Mouse (Mus musculus): Measurements from ENCODE around the gene Tyw3.
"Not testable (repeated sequence)": the region's sequence is repeated elsewhere in the genome, so short reads cannot be mapped to it uniquely, and the experiment has no call there.

Gene Tyw3

DNA sequence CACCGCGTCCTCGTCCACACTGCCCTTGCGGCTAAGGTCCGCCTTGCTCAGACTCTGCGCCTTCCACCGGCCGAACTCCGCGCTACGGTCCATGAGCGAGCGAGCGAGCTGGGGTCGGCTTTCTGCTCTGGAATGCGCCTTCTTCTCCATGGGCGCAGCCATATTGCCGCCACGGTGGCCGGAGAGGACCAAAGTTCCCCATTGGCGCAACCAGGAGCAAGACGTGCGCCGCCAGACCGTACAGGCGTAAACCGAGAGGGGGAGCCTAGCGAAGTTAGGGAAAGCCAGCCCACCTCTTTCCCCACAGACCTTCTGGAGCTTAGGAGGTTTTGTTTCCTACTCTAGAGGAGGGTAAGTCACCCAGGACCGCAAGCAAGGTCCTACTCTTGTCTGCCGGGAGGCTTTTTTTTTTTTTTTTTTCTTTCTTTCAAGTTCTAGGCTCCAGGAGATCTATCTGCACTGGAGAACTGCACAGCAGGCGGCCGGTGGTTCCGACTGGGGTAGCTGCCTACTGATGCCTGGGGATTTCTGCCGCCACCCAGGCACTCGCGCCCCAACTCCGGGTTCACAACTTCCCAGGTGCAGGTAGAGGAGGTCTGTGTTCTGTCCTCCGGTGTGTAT lies at the start of gene Tyw3:
TSS of gene Tyw3 (minus strand) at position 171 of the 621 bp plus-strand sequence.
- DNase-seq, result peak; percentile 98

DNA sequence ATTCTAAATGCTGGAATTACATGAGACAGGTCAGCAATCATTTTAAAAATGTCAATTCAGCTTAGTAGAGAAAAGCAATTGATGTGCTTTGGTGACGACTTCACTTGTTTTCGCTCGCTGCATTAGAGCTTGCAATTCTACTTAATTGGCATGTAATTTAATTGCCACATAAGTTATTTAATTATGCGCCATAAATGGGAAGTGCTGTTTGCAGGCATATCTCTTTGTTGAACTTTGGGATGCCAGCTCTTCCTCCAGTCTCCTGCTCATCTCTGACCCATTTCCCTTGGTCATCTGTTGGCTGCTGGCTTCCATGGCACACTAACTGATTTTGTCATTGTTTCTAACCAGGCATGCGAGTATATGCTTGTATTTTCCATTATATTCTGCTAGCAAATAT lies 36.2 kb upstream of the Tyw3 start:
- DNase-seq, result peak; percentile 82

DNA sequence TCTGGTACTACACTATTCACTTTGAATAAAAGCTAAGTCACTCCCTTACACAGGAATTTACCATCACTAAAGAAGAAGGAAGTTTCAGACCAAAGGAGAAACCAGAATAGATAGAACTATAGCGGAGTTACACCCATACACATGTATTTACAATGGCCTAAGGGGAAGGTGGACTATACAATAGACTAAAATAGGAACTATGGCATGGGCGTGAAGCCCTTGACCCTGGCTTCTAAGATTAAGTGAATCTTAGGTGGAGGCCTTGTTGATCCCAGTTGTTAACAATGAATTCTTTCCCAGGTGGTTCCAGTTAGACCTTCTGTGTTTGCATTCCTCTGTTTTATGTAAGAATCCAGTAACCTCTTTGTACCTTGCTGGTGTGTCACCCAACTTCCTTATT lies 34.4 kb upstream of the Tyw3 start:
- DNase-seq, result not testable (repeated sequence)

DNA sequence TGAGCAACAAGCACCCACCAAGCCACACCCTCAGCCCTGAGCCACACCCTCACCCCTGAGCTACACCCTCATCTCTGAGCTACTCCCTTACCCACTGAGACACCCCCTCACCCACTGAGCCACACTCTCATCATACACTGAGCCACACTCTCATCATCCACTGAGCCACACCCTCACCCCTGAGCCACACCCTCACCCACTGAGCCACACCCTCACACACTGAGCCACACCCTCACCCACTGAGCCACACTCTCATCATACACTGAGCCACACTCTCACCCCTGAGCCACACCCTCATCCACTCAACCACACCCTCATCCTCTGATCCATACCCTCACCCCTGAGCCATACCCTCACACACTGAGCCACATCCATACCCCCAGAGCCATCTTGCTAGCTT lies 31.4 kb upstream of the Tyw3 start:
- no peak for DNase-seq

DNA sequence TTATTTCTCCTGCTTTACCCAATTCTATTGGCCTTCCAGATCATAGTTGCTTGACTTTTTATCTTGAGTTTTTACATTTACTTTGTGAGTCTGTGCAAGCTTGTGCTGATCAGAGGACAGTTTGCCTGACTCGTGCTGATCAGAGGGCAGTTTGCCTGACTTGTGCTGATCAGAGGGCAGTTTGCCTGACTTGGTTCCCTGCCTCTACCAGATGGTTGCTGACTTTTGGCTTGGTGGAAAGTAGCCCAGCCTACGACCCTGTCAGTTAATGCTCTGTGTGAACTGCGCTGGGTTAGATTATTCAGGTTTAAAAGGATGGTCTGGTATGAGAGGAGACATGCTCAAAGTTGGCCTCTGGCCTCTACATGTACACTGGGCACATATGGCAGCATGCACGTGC lies 19.2 kb upstream of the Tyw3 start:
- no peak for DNase-seq

DNA sequence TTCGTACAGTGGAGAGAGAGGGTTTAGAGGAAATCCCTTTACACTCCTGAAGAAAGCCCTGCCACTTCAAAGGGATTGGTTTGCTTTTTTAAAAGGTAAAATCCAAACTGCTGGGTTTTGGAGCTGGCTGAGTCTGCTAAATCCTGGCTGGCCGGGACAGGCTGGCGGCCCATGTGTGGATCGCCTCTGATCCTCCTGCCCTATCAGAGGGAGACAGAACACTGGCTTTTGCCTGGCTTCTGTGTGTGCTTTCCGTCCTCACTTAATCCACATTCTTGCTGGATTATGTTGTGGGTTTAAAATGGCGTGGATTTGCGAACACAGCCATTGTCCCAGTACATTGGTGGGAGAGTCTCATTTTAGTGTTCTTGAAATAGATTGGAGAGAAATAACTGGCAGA lies 18.4 kb upstream of the Tyw3 start:
- DNase-seq, result no peak

DNA sequence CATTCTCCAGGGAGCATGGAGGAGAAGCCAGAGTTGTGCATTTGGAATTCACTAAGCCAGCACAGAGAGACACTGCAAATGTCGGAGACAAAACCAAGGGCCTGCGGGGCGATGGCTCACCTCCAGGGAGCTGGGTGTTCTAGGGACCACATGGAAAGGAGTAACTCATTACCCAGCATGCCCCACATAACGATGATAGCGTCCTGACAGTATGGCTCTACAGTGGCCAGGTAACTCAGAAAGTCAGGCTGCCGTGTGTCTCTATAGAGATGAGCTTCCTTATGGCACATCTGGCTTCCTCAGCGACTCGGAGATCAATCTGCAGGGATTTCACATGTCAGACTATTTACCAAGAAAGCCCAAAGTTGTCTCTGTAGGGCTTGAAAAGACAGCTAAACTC lies 17.9 kb upstream of the Tyw3 start:
- no peak for DNase-seq

DNA sequence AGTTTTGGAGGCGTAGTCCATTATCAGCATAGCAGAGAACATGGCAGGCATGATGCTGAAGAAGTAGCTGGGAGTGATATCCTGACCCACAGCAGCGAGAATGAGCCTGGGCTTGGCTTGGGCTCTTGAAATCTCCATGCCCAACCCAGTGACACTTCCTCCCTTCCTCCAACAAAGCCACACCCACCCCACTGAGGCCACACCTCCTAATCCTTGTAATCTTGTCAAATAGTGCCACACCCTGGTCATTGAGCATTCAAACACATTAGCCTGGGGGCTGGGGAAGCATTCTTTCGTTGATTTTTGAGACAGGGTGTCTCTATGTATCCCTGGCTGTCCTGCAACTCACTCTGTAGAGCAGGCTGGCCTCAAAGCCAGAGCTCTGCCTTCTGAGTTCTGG lies 15.0 kb upstream of the Tyw3 start:
- peak; percentile 4 for DNase-seq

DNA sequence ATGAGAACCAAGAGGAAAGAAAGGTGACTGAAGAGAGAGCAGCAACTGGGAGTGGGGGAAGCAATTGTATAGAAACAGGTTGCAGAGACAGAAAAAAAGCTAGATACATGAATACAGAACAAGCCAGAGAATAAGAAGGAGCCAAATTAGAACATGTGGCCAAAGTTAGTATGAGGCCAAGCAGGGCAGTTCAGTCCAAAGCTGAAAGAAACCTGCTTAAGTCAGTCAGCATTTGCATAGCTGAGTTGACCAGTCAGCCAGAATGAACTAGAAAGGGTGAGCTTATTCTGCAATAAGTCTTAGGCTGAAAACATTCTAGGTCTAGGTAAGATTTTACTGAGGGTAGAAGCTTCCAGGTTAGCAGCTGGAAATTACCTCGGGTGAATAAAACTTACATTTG lies 11.0 kb upstream of the Tyw3 start:
- no peak for DNase-seq

DNA sequence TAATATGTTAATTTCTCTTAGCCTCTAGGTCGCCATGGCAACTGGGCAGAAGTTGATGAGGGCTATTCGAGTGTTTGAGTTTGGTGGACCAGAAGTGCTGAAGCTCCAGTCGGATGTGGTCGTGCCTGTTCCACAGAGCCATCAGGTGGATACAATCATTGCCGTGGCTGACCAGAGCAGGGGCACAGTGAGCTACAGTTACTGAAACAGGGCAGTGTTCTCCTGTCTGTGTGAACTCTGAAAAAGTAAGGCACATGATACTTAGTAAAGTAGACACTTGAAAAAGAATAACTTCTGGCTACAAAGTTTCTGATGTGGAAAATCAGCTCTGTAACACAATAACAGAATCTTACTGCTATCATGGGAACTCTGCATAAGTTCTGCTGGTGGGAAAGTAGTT lies 8.0 kb upstream of the Tyw3 start:
- no peak for DNase-seq

DNA sequence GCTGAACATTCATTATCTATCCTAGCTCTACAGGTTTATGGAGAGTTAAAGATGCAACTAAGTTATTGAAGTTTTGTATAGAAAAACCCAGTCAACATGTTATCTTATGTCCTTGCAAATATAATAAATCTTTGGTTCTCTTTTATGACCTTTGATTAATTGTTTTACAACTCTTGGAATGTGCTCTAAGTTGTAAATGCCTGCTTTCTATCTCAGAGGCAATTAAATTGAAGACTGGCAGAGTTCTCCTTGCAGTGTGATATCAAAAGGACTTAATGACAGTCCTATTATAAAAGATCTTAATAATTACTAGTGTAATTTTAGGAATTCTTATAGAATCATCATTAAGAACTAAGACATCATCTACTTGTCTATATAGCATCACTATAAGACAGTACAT lies 5.2 kb upstream of the Tyw3 start:
- no peak for DNase-seq

DNA sequence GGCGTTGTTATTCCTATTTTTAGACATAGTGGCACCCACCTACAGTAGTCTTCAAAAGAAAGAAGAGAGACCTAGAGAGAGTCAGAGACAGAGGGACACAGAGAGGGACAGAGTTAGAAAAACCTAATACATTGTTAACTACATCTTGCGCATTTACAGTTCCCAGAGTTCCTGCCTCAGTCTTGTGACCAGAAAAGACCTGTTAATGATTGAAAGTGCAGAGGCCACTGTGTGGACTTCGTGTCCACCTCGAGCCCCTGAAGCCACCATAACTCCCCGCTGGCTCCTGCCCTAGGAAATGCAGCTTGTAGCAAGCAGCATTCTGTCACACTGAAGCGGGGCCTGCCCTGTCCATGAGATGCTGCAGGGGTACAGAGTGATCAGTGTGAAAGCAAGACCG lies 657 bp upstream of the Tyw3 start:
- no peak for DNase-seq

DNA sequence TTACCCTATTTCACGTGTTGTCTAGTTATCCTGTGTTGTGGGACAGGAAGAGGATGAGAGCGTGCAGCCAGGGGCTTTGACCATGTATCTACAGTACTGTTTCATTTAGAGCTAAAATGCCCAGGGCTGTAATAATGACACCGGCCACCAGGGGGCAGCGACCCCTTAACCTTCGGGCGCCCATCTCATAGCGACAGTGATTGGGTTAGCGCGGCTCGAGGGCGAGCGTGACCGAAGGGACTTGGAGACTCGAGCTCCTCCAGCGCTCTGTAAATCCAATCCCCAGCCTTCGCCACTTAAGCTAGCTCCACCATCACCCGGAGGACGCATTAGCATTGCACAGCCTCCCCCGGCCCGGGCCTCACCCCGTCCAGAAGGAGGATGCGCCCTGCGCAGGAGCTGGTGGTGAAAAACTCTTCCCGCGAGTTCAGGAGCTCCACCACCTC lies 393 bp downstream of the Tyw3 start, which contains the start of gene Cryz:
TSS of gene Cryz (plus strand) at position 224 of the 446 bp plus-strand sequence.
- peak; percentile 93 for DNase-seq

DNA sequence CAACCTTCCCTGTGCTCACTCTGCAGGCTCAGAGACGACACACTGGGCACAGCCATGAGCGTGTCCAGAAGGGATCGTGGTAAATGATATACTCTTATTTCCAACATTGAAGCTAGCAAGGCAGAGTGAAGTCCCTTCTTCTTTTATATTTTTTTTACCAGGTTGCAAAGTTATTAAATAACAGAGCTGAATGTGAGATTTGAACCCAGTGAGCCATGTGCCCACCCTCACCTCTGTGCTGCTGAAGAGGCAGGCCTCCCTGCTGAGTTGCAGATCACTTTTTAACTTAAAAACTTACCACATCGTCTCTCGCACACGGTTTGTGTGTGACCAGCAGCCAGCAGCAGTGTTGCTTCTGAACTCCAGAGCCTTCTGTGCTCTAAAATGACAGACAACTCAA lies 2.7 kb downstream of the Tyw3 start:
- DNase-seq, result no peak

DNA sequence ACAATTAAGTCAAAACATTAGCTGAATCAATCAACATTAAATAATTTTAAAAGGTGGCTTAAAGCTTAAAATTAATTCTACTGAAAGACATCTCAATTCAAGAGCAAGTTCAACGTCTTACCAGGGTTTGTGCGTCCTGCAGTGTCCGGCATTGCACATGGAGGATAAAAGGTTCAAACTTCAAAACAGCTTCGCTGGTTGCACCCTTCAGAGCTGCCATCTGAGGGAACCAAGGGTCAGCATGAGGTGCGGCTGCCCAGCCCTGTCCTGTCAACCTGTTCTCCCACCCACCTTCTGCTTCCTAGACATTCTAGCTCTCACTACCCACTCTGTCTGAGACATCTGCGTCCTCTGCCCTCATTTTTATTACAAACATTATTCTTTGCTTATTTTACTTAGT lies 3.3 kb downstream of the Tyw3 start:
- DNase-seq, result no peak

DNA sequence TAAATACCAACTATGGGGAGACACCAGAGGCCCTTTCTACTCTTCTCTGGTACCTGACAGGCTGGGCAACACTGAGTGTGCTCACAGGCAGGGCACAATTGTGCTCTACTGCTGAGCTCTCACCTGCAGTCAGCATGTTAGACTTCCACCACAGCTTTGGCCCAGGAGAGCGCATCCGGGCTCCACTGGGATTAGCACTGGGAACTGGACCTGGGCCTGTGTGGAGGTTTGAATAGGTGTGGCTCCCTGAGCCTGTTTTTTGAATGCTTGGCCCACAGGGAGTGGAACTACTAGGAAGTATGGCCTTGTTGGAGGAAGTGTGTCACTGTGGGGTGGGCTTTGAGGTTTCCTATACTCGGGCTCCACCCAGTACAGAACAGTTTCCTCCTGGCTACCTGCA lies 5.3 kb downstream of the Tyw3 start:
- DNase-seq, result no peak

DNA sequence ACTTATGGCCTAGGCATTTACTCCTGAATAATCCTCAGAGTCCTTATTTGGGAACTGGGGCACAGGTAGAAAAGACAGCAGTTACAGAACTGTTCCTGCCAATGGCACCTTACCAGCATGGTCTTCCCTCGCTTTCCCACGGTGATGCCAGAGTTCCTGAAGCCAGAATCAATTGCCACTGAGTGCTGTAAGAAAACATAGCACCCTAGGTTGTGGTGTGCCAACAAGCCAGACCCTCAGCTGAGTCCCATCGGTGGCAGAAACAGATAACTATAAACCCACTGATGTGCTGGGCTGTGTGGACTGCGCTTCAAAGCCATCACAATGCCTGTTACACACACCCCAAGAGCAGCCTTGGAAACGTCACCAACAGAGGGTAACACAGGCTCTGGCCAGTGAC lies 5.9 kb downstream of the Tyw3 start:
- DNase-seq, result no peak

DNA sequence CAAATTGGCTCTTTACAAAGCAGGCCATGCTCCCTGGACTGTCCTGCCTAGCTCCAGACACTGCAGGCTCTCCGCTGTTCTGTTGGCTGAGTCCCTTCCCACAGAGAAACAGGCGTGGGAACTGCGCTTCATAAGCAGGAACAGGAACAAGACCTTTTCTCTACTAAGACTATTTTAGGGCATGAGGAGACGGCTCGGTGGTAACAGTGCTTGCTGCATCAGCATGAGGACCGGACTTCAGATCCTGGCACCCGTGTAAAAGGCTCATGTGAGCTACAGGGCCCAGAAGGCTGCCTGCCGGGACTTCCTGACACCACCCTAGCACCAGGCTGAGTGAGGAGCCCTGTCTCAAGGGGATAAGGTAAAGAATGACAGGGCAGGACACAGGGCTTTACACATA lies 12.6 kb downstream of the Tyw3 start:
- DNase-seq, result no peak

DNA sequence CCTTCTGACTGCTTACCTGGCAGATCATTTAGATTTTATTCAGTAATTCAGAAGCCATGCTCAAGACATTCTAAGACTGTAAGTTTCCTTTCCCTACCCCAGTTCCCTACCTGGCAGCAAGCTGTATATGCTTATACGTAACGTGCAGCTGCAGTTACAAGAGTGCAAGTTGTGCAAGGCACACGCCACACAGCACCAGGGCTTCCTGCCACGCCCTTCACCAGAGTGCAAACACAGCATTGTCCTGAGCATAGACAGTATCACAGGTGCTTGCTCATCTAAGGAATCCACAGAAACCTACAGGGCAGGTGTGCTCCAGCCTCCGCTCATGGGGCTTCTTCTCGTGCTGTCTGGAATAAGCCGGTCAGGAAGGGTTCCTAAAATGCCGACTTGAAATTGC lies 19.0 kb downstream of the Tyw3 start:
- DNase-seq, result no peak

DNA sequence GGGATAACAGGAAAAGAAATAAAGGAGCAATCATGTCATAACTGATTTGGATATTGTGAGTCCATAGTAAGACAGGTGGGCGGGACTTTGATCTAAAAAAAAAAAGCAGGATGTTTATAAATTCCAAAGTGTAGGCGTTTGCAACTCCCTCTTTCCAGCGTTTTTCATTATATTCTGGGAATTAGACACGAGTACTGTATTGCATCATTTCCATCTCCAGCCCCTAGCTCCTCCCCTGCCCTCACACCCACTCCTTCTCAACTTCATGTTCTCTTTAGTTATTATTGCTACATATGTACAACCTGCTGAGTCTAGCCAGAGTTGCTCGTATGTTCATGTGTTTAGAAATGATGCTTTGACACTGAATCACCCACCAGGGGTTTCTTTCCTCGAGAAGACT lies 23.2 kb downstream of the Tyw3 start:
- DNase-seq, result no peak

DNA sequence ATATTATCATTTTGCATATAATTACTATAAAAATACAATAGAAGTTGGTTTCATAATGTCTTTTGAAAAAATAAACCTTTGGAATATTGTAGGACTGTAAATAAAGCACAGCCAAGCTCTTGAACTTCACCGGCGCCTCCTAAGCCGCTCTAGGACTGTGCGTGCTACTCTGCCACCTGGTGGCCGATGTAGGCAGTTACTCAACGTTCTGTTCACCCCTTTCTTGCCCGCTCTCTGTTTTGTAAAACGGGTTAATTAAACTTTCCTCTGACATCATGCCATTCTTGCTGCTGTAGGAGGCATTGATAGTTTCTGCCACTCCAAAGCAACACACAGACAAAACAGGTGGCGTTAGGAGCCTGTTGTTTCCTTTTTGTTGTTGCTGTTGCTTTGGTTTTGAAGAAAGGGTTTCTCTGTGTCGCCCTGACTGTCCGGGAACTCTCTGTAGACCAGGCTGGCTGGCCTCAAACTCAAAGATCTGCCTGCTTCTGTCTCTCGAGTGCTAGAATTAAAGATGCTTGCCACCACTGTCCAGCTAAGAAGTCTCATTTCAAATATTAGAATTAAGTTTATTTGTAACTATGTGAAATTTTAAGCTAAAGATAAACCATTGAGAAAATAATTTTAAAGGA lies 24.4 kb downstream of the Tyw3 start:
- DNase-seq, result peak; percentile 89

DNA sequence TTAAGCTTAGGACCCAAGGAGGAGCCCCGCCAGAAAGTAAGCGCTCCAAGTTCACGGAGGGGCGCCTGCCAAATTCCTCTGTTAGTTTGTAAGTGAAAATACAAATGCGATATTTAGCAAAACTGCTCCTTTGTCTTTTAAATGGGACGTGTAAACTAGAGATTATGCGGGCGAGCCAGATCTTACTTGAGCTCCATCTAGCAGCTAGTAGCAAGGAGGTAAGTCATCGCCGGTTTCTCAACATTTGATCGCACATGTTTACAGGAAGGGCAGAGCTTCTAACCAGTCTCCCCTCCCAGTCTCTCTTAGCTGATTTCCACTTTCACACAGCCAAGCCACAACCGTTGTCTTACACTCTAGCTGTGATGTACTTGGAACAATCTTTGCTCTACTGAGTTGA lies 26.1 kb downstream of the Tyw3 start:
- no peak for DNase-seq

DNA sequence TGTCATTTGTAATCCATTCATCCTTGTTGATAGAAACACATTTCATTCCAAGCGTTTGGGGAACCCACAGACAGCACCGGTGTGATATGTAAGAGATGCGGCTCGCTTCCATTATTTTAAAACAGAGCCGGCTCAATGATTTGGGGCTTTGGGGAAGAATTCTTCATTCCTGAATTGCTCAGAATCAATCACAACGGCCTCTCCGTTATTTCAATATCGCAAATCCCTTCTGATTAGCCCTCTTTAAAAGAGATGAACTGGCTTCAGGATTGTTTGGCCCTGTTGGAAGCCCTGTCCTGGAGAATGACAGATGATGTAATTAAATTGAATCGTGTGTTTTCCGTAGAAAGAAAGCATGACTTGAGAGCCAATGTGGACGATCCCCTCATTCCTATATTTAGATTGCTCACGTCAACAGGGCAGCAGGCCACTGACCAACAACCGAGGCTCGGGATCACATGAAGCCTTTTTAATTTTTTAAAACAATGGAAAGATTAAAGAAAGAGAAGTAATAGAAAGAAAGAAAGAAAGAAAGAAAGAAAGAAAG lies 26.8 kb downstream of the Tyw3 start:
- DNase-seq, result peak; percentile 38

DNA sequence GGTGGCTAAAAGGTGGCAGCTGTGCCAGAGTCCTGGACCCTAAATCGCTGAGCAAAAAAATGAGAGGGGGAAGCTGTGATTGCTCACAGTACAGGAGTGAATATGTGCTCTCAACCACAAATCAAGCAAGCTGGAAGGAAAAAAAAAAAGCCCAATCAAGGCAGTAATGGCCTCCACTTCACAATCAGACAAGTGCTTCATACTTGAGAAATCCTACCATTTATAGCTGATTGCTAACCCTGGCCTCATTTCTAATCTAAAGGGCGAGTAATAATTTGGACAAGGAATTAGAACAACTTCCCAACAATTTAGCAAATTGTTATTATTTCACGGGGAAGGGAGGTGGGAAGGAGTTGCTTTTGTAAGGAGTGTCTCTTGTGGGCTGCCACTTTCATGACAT lies 31.5 kb downstream of the Tyw3 start:
- DNase-seq, result no peak

DNA sequence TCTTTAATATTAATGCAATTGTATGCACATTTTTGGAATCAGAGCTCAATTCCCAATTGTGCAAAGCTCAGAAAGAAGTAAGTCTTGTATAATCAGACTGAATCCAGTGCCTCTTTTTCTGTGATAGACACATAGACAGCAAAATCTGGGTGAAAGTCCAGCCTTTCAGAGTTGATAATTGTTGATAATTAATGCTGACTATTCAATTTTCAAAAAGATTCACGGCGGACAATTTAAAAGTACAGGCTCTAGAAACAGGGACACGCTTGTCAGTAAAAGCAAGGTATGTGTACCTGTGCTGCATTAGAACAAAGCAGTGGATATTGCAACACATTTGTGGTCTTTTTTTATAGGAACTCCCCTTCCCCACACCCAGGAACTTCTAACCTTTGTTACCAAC lies 34.7 kb downstream of the Tyw3 start:
- no peak for DNase-seq

Measured in retina, postnatal 1 day (tissue).